Mouse (Mus musculus) brain, embryonic 18.5 days (tissue): Measurements from ENCODE around the gene Rab3a.

ENCODE experiments used
- DNase-seq: peaks from one replicate; pipeline ENCODE4 v3.0.0-alpha.2; 2012; ENCODE audit warnings: low read depth, low spot score

The Rab3a gene

GRCm38 (mm10) chr8:70774740-70775139 is 20.3 kb downstream of the Rab3a start:
- no peak for DNase-seq

GRCm38 (mm10) chr8:70775227-70775626 is 20.7 kb downstream of the Rab3a start:
- no peak for DNase-seq

GRCm38 (mm10) chr8:70775851-70776495 is 21.5 kb downstream of the Rab3a start:
- DNase-seq: no peak

- DNase-seq: peak; percentile 95
Measured at GRCm38 (mm10) chr8:70776496-70777444, 22.3 kb downstream of the Rab3a start, which contains the start of gene Pik3r2. TSS of gene Pik3r2 (minus strand) at chr8:70776713.

GRCm38 (mm10) chr8:70780093-70780492 is 25.6 kb downstream of the Rab3a start:
- DNase-seq: no peak

GRCm38 (mm10) chr8:70786291-70787050 is 32.0 kb downstream of the Rab3a start:
- no peak for DNase-seq

GRCm38 (mm10) chr8:70787051-70787445 is 32.6 kb downstream of the Rab3a start:
- no peak for DNase-seq

- DNase-seq: no peak
Measured at GRCm38 (mm10) chr8:70787941-70788667, 33.6 kb downstream of the Rab3a start.

GRCm38 (mm10) chr8:70789046-70789445 is 34.6 kb downstream of the Rab3a start:
- DNase-seq: no peak

GRCm38 (mm10) chr8:70790846-70791245 is 36.4 kb downstream of the Rab3a start:
- DNase-seq: no peak

- DNase-seq: no peak
Measured at GRCm38 (mm10) chr8:70791294-70791701, 36.8 kb downstream of the Rab3a start.

GRCm38 (mm10) chr8:70791975-70792691 is 37.7 kb downstream of the Rab3a start:
- DNase-seq: peak; percentile 88

GRCm38 (mm10) chr8:70792700-70793099 is 38.2 kb downstream of the Rab3a start:
- no peak for DNase-seq

GRCm38 (mm10) chr8:70794215-70794614 is 39.7 kb downstream of the Rab3a start:
- DNase-seq: no peak

GRCm38 (mm10) chr8:70795370-70795769 is 40.9 kb downstream of the Rab3a start:
- no peak for DNase-seq

GRCm38 (mm10) chr8:70796403-70797080 is 42.1 kb downstream of the Rab3a start:
- no peak for DNase-seq

GRCm38 (mm10) chr8:70797081-70798070 is 42.9 kb downstream of the Rab3a start:
- DNase-seq: peak; percentile 92

- DNase-seq: no peak
Measured at GRCm38 (mm10) chr8:70798281-70798680, 43.8 kb downstream of the Rab3a start.

GRCm38 (mm10) chr8:70800648-70801047 is 46.2 kb downstream of the Rab3a start:
- no peak for DNase-seq
